ENCODE assay signal across 16 mouse cellular contexts in the genomic region with DNA sequence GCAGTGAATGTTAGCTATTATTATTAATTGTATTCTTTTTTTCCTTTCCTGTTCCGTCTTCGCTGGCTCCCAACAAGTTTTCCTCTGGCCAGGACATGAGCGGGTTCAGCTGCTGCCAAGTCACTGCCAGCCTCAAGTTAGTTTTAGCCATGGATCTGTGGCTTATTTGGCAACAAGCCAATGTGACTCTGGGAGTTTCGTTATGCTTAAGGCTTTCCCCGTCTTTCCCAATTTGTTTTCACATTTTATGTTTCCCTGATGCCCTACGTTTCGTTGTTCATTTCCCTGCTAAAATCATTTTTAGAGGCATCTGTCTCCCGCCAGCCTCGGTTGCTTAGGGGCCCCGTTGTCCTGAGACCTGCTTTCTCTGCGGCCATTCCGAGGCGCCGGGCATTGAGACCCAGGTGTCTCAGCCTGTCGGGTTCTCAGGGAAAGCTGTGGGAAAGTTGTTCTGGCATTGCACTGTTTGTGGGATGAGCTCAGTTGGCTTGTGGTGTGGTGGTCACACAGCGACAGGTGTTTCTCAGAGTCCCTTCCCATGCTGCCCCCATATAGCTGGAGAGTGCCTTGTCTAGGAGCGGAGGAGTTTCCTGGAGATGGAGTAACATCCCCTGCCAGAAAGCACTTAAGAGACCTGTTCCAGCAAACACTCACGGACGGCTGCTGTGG. TPM values are rescaled to one million over a fixed set of nuclear protein-coding genes. Genes with fewer than 3 reads are reported as not detected.
DNase-seq lines count a peak whose midpoint lies in the region; ATAC-seq and TF ChIP-seq lines count a peak whose summit lies in the region.
"Had no signal": no experiment of that assay in that cellular context is flagged by ENCODE, and none has a peak within 500 bp of the region (broad histone marks: within the 10 kb centered on the region; RNA-seq: fewer than 3 reads in every experiment).

No protein-coding gene starts in this region.

- peaks cover 15% of the 10 kb centered on the region for H3K36me3 ChIP-seq in embryonic facial prominence, embryonic 13.5 days
- H3K36me3 ChIP-seq in embryonic facial prominence, embryonic 10.5 days (replicated peaks): peaks cover 64% of the 10 kb centered on the region
- peaks cover 29% of the 10 kb centered on the region for H3K36me3 ChIP-seq in kidney, postnatal 0 days (ENCODE audit: insufficient read depth, low read length)
- H3K36me3 ChIP-seq in E14TG2a.4 (ENCODE audit: insufficient read depth, low read length): peaks cover 100% of the 10 kb centered on the region
- H3K36me3 ChIP-seq in embryonic facial prominence, embryonic 15.5 days: peaks cover 20% of the 10 kb centered on the region

- no peaks in the 10 kb centered on the region for H3K9me3 ChIP-seq in embryonic facial prominence, embryonic 13.5 days
- no peaks in the 10 kb centered on the region for H3K9me3 ChIP-seq in embryonic facial prominence, embryonic 10.5 days
- no peaks in the 10 kb centered on the region for H3K9me3 ChIP-seq in kidney, postnatal 0 days (replicated peaks; ENCODE audit: low read length)
- no peaks in the 10 kb centered on the region for H3K9me3 ChIP-seq in E14TG2a.4 (ENCODE audit: low read length)
- H3K9me3 ChIP-seq in embryonic facial prominence, embryonic 15.5 days (replicated peaks): no peaks in the 10 kb centered on the region
- H3K9me3 ChIP-seq: G1E; heart, embryonic 15.5 days had no signal

- no peak overlapping the region for H3K9ac ChIP-seq in embryonic facial prominence, embryonic 13.5 days
- H3K9ac ChIP-seq in kidney, postnatal 0 days (ENCODE audit: low read depth, low read length): no peak overlapping the region
- H3K9ac ChIP-seq in embryonic facial prominence, embryonic 15.5 days: no peak overlapping the region
- H3K9ac ChIP-seq: heart, embryonic 15.5 days; liver, embryonic 14.5 days had no signal

- 62% methylated on average over 19 of the region's 19 CpGs for WGBS in embryonic facial prominence, embryonic 13.5 days
- 92% methylated on average over 19 of the region's 19 CpGs for WGBS in embryonic facial prominence, embryonic 10.5 days
- WGBS in kidney, postnatal 0 days: 75% methylated on average over 19 of the region's 19 CpGs
- WGBS in embryonic facial prominence, embryonic 15.5 days: 47% methylated on average over 19 of the region's 19 CpGs

- H3K27me3 ChIP-seq in embryonic facial prominence, embryonic 13.5 days: no peaks in the 10 kb centered on the region
- no peaks in the 10 kb centered on the region for H3K27me3 ChIP-seq in embryonic facial prominence, embryonic 10.5 days (replicated peaks; ENCODE audit: low read depth, poor library complexity, severe bottlenecking)
- no peaks in the 10 kb centered on the region for H3K27me3 ChIP-seq in kidney, postnatal 0 days (ENCODE audit: insufficient read depth, low read length)
- H3K27me3 ChIP-seq in E14TG2a.4 (ENCODE audit: insufficient read depth, low read length): no peaks in the 10 kb centered on the region
- no peaks in the 10 kb centered on the region for H3K27me3 ChIP-seq in embryonic facial prominence, embryonic 15.5 days
- H3K27me3 ChIP-seq: heart, embryonic 15.5 days had no signal

- no peak for DNase-seq in embryonic facial prominence, embryonic 10.5 days (ENCODE audit: low spot score)
- DNase-seq in kidney, postnatal 0 days (ENCODE audit: low spot score): no peak
- no peak for DNase-seq in kidney, postnatal 4 days
- DNase-seq in spleen, adult 18-20 months: no peak
- DNase-seq in right cerebral cortex, postnatal 4 days: no peak
- DNase-seq: cerebellum, adult 18-20 months; kidney, postnatal 25 days; retina, postnatal 1 day had no signal

- peaks cover 41% of the 10 kb centered on the region for H3K4me1 ChIP-seq in embryonic facial prominence, embryonic 13.5 days
- H3K4me1 ChIP-seq in embryonic facial prominence, embryonic 10.5 days: peaks cover 17% of the 10 kb centered on the region
- H3K4me1 ChIP-seq in kidney, postnatal 0 days (replicated peaks; ENCODE audit: insufficient read depth, low read length): 0 out of 2 replicates have a peak, but pooled peaks cover 5% of the 10 kb centered on the region
- peaks cover 99% of the 10 kb centered on the region for H3K4me1 ChIP-seq in E14TG2a.4 (replicated peaks; ENCODE audit: low read depth, low read length)
- H3K4me1 ChIP-seq in embryonic facial prominence, embryonic 15.5 days: peaks cover 31% of the 10 kb centered on the region

- no peak for ATAC-seq in embryonic facial prominence, embryonic 13.5 days (ENCODE audit: insufficient number of reproducible peaks, insufficient read depth, low FRiP score, low TSS enrichment, low read depth)
- no peak for ATAC-seq in kidney, postnatal 0 days (replicated peaks; ENCODE audit: low FRiP score, low read depth)
- no peak for ATAC-seq in embryonic facial prominence, embryonic 15.5 days (ENCODE audit: insufficient number of reproducible peaks, low FRiP score, low TSS enrichment, low read depth)
- ATAC-seq: inflammation-experienced regulatory T-cells, adult 6 months had no signal

- H3K4me3 ChIP-seq in embryonic facial prominence, embryonic 13.5 days: no peak overlapping the region
- no peak overlapping the region for H3K4me3 ChIP-seq in embryonic facial prominence, embryonic 10.5 days
- H3K4me3 ChIP-seq in kidney, postnatal 0 days (replicated peaks; ENCODE audit: low read depth, low read length): no peak overlapping the region
- H3K4me3 ChIP-seq in E14TG2a.4 (replicated peaks; ENCODE audit: low read length): peak overlapping the region; percentile 7; the same call in 1 of the 2 replicates
- H3K4me3 ChIP-seq in embryonic facial prominence, embryonic 15.5 days (replicated peaks): no peak overlapping the region
- H3K4me3 ChIP-seq: heart, embryonic 15.5 days had no signal

- no peak for TF ChIP-seq CTCF in kidney, postnatal 0 days (IDR thresholded peaks at IDR 0.05; ENCODE audit: low read depth)
- no peak for TF ChIP-seq CTCF in E14TG2a.4 (conservative IDR thresholded peaks at IDR 0.05; ENCODE audit: low read length)

- H3K4me2 ChIP-seq in embryonic facial prominence, embryonic 13.5 days: peak overlapping the region; percentile 33
- H3K4me2 ChIP-seq in kidney, postnatal 0 days (ENCODE audit: low read length): no peak overlapping the region
- peak overlapping the region; percentile 13; the same call in 1 of the 2 replicates for H3K4me2 ChIP-seq in embryonic facial prominence, embryonic 15.5 days (replicated peaks)
- H3K4me2 ChIP-seq: heart, embryonic 15.5 days had no signal

- H3K27ac ChIP-seq in embryonic facial prominence, embryonic 13.5 days: peak overlapping the region; percentile 5; the same call in 1 of the 2 replicates
- no peak overlapping the region for H3K27ac ChIP-seq in embryonic facial prominence, embryonic 10.5 days (replicated peaks)
- H3K27ac ChIP-seq in kidney, postnatal 0 days: peak overlapping the region; percentile 31; the same call in 1 of the 2 replicates
- no peak overlapping the region for H3K27ac ChIP-seq in embryonic facial prominence, embryonic 15.5 days (replicated peaks)
- H3K27ac ChIP-seq: heart, embryonic 15.5 days; liver, embryonic 14.5 days; macrophage had no signal

RNA-seq across cellular contexts. Expression of gene Jade1, which starts 33.8 kb away (rescaled TPM):
- polyA plus RNA-seq in embryonic facial prominence, embryonic 13.5 days (2015; fragmentation: Nextera tagmentation; extraction: Ambion mirVana): 8.7 and 11.7 TPM in 2 replicates
- 15.5 and 18.8 TPM in 2 replicates for polyA plus RNA-seq in embryonic facial prominence, embryonic 10.5 days (2016; fragmentation: Nextera tagmentation; extraction: Ambion mirVana)
- 25.4 and 25.8 TPM in 2 replicates for polyA plus RNA-seq in kidney, postnatal 0 days (2015; fragmentation: Nextera tagmentation; extraction: Ambion mirVana)
- polyA plus RNA-seq in embryonic facial prominence, embryonic 15.5 days (2015; fragmentation: Nextera tagmentation; extraction: Ambion mirVana): 13.5 and 15.7 TPM in 2 replicates

Comparison
In these comparisons a context has a peak if more than half of its experiments do, and no peak if none do; other contexts are left out.
1. H3K27ac ChIP-seq: peak in embryonic facial prominence, embryonic 13.5 days (single experiment) and kidney, postnatal 0 days (single experiment); none in embryonic facial prominence, embryonic 10.5 days (single experiment) and embryonic facial prominence, embryonic 15.5 days (single experiment).